Mouse (Mus musculus) spleen, postnatal 10 days (tissue): ENCODE measurements around the gene Dbndd1.
"Not testable (repeated sequence)": the region's sequence is repeated elsewhere in the genome, so short reads cannot be mapped to it uniquely, and the experiment has no call there.

Source experiments
- DNase-seq, 2 experiments: peaks; one replicate each; pipeline ENCODE4 v3.0.0; 2021 to 2022; ENCODE audit warnings: low spot score in 2 of 2

The Dbndd1 gene

GRCm38 (mm10) chr8:123497699-123498098, 17.6 kb downstream of the Dbndd1 start:
- DNase-seq, result no peak

GRCm38 (mm10) chr8:123492898-123493297, 22.4 kb downstream of the Dbndd1 start:
- no peak for DNase-seq

- DNase-seq, result no peak
These were observed 23.8 kb downstream of the Dbndd1 start for GRCm38 (mm10) chr8:123491280-123492075.

GRCm38 (mm10) chr8:123482627-123483026, 32.6 kb downstream of the Dbndd1 start:
- DNase-seq, result no peak

GRCm38 (mm10) chr8:123478456-123479218, 36.6 kb downstream of the Dbndd1 start:
- DNase-seq, result peak in 1 of 2 experiments; percentile 27

GRCm38 (mm10) chr8:123477737-123478258, 37.5 kb downstream of the Dbndd1 start, which contains the start of gene Afg3l1:
Gene Afg3l1 (plus strand): TSS chr8:123477903.
- DNase-seq, result peak; percentile 93 to 94

GRCm38 (mm10) chr8:123476911-123477736, 38.1 kb downstream of the Dbndd1 start:
- DNase-seq, result peak; percentile 20 to 31

GRCm38 (mm10) chr8:123474549-123474948, 40.7 kb downstream of the Dbndd1 start:
- not testable (repeated sequence) for DNase-seq

- DNase-seq, result not testable (repeated sequence)
These were observed 42.3 kb downstream of the Dbndd1 start for GRCm38 (mm10) chr8:123472991-123473390.

GRCm38 (mm10) chr8:123467476-123467875, 47.8 kb downstream of the Dbndd1 start:
- DNase-seq, result no peak

GRCm38 (mm10) chr8:123463651-123464050, 51.6 kb downstream of the Dbndd1 start:
- no peak for DNase-seq
